12 mouse cellular contexts compared by ENCODE assay signal in genomic region chr4:95083191-95083729, GRCm38 (mm10). TPM values are rescaled to one million over a fixed set of nuclear protein-coding genes. Genes with fewer than 3 reads are reported as not detected.
DNase-seq lines count a peak whose midpoint lies in the region; ATAC-seq and TF ChIP-seq lines count a peak whose summit lies in the region.
"Had no signal": no experiment of that assay in that cellular context is flagged by ENCODE, and none has a peak within 500 bp of the region (broad histone marks: within the 10 kb centered on the region; RNA-seq: fewer than 3 reads in every experiment).

No protein-coding gene starts in this region.

- ATAC-seq in heart, embryonic 13.5 days (ENCODE audit: extremely low read depth, insufficient number of reproducible peaks, low FRiP score, low TSS enrichment), result no peak
- no peak for ATAC-seq in liver, postnatal 0 days
- ATAC-seq in liver, embryonic 12.5 days, result no peak
- ATAC-seq in forebrain, embryonic 14.5 days, result peak; percentile 75
- peak; percentile 61; the same call in 1 of the 2 replicates for ATAC-seq in neural tube, embryonic 14.5 days (ENCODE audit: low read depth)

- no peak for TF ChIP-seq CTCF in liver, postnatal 0 days (IDR thresholded peaks at IDR 0.05; ENCODE audit: low read depth)

- peak overlapping the region; percentile 70 for H3K27ac ChIP-seq in heart, embryonic 13.5 days (replicated peaks)
- 0 out of 2 replicates have a peak overlapping the region, but pooled peaks have one; percentile 23 for H3K27ac ChIP-seq in liver, postnatal 0 days (ENCODE audit: low read depth)
- no peak overlapping the region for H3K27ac ChIP-seq in liver, embryonic 12.5 days
- H3K27ac ChIP-seq in forebrain, embryonic 14.5 days (ENCODE audit: low read depth, low read length), result peak overlapping the region; percentile 35; the same call in 1 of the 2 replicates
- H3K27ac ChIP-seq in neural tube, embryonic 14.5 days (ENCODE audit: low read depth, low read length), result no peak overlapping the region
- H3K27ac ChIP-seq: layer of hippocampus, adult 2 months; midbrain, embryonic 15.5 days had no signal

- no peaks in the 10 kb centered on the region for H3K27me3 ChIP-seq in heart, embryonic 13.5 days (replicated peaks)
- no peaks in the 10 kb centered on the region for H3K27me3 ChIP-seq in liver, postnatal 0 days (ENCODE audit: insufficient read depth, low read length)
- 0 out of 2 replicates have a peak, but pooled peaks cover 4% of the 10 kb centered on the region for H3K27me3 ChIP-seq in liver, embryonic 12.5 days (replicated peaks)
- H3K27me3 ChIP-seq in forebrain, embryonic 14.5 days (replicated peaks; ENCODE audit: control insufficient read depth, insufficient read depth, low read length), result no peaks in the 10 kb centered on the region
- H3K27me3 ChIP-seq in neural tube, embryonic 14.5 days (ENCODE audit: control insufficient read depth, insufficient read depth, low read length), result no peaks in the 10 kb centered on the region
- H3K27me3 ChIP-seq: midbrain, embryonic 15.5 days had no signal

- TF ChIP-seq EP300 in liver, postnatal 0 days (IDR thresholded peaks at IDR 0.05; ENCODE audit: low read depth), result no peak

- 74% methylated on average over 5 of the region's 5 CpGs for WGBS in heart, embryonic 13.5 days
- WGBS in liver, postnatal 0 days (ENCODE audit: insufficient replicate concordance), result 73% methylated on average over 5 of the region's 5 CpGs
- 72% methylated on average over 5 of the region's 5 CpGs for WGBS in liver, embryonic 12.5 days (ENCODE audit: insufficient replicate concordance)
- 18% methylated on average over 5 of the region's 5 CpGs for WGBS in forebrain, embryonic 14.5 days
- WGBS in neural tube, embryonic 14.5 days, result 39% methylated on average over 5 of the region's 5 CpGs

- H3K9ac ChIP-seq in heart, embryonic 13.5 days, result no peak overlapping the region
- H3K9ac ChIP-seq in liver, postnatal 0 days (replicated peaks), result no peak overlapping the region
- H3K9ac ChIP-seq in liver, embryonic 12.5 days, result no peak overlapping the region
- H3K9ac ChIP-seq in forebrain, embryonic 14.5 days (ENCODE audit: low read length), result no peak overlapping the region
- H3K9ac ChIP-seq in neural tube, embryonic 14.5 days (replicated peaks; ENCODE audit: low read depth, low read length), result no peak overlapping the region
- H3K9ac ChIP-seq: midbrain, embryonic 15.5 days had no signal

- intact Hi-C loops in heart, postnatal 25 days (cut with DNase I), result no loop called here

- H3K4me3 ChIP-seq in heart, embryonic 13.5 days, result no peak overlapping the region
- no peak overlapping the region for H3K4me3 ChIP-seq in liver, postnatal 0 days (ENCODE audit: low read depth, low read length)
- no peak overlapping the region for H3K4me3 ChIP-seq in liver, embryonic 12.5 days
- no peak overlapping the region for H3K4me3 ChIP-seq in forebrain, embryonic 14.5 days (ENCODE audit: low read depth, low read length)
- no peak overlapping the region for H3K4me3 ChIP-seq in neural tube, embryonic 14.5 days (ENCODE audit: low read depth, low read length)
- H3K4me3 ChIP-seq: layer of hippocampus, adult 2 months; midbrain, embryonic 15.5 days had no signal

- H3K4me2 ChIP-seq in heart, embryonic 13.5 days, result no peak overlapping the region
- H3K4me2 ChIP-seq in liver, postnatal 0 days (ENCODE audit: low read depth, low read length), result no peak overlapping the region
- no peak overlapping the region for H3K4me2 ChIP-seq in liver, embryonic 12.5 days
- H3K4me2 ChIP-seq in forebrain, embryonic 14.5 days (ENCODE audit: low read length), result no peak overlapping the region
- no peak overlapping the region for H3K4me2 ChIP-seq in neural tube, embryonic 14.5 days (ENCODE audit: low read depth, low read length)
- H3K4me2 ChIP-seq: midbrain, embryonic 15.5 days had no signal

- no peaks in the 10 kb centered on the region for H3K36me3 ChIP-seq in heart, embryonic 13.5 days
- no peaks in the 10 kb centered on the region for H3K36me3 ChIP-seq in liver, postnatal 0 days (replicated peaks; ENCODE audit: insufficient read depth, low read length)
- H3K36me3 ChIP-seq in liver, embryonic 12.5 days, result no peaks in the 10 kb centered on the region
- H3K36me3 ChIP-seq in forebrain, embryonic 14.5 days (ENCODE audit: control insufficient read depth, insufficient read depth, low read length), result no peaks in the 10 kb centered on the region
- H3K36me3 ChIP-seq in neural tube, embryonic 14.5 days (ENCODE audit: control insufficient read depth, insufficient read depth, low read length), result no peaks in the 10 kb centered on the region
- H3K36me3 ChIP-seq: midbrain, embryonic 15.5 days had no signal

- peaks cover 25% of the 10 kb centered on the region for H3K4me1 ChIP-seq in heart, embryonic 13.5 days
- peaks cover 3% of the 10 kb centered on the region; the same call in 1 of the 2 replicates for H3K4me1 ChIP-seq in liver, postnatal 0 days (ENCODE audit: insufficient read depth)
- H3K4me1 ChIP-seq in liver, embryonic 12.5 days, result no peaks in the 10 kb centered on the region
- peaks cover 23% of the 10 kb centered on the region for H3K4me1 ChIP-seq in forebrain, embryonic 14.5 days (ENCODE audit: control insufficient read depth, insufficient read depth, low read length)
- H3K4me1 ChIP-seq in neural tube, embryonic 14.5 days (ENCODE audit: control insufficient read depth, insufficient read depth, low read length), result peaks cover 2% of the 10 kb centered on the region; the same call in 1 of the 2 replicates
- H3K4me1 ChIP-seq: midbrain, embryonic 15.5 days had no signal

- DNase-seq in heart, postnatal 25 days (ENCODE audit: low spot score), result no peak
- DNase-seq in liver, postnatal 0 days, result no peak
- peak; percentile 65 for DNase-seq in forebrain, embryonic 14.5 days (ENCODE audit: low spot score)
- DNase-seq in T-cell, adult 2 months (ENCODE audit: low spot score), result no peak
- no peak for DNase-seq in embryo, embryonic 9.5 days (ENCODE audit: extremely low spot score)
- DNase-seq: embryo, embryonic 11 days; thymus, postnatal 14 days had no signal

- H3K9me3 ChIP-seq in heart, embryonic 13.5 days, result no peaks in the 10 kb centered on the region
- no peaks in the 10 kb centered on the region for H3K9me3 ChIP-seq in liver, postnatal 0 days (ENCODE audit: low read length)
- no peaks in the 10 kb centered on the region for H3K9me3 ChIP-seq in liver, embryonic 12.5 days (replicated peaks)
- H3K9me3 ChIP-seq in forebrain, embryonic 14.5 days (replicated peaks; ENCODE audit: control insufficient read depth, low read length), result no peaks in the 10 kb centered on the region
- no peaks in the 10 kb centered on the region for H3K9me3 ChIP-seq in neural tube, embryonic 14.5 days (ENCODE audit: control insufficient read depth, low read length)
- H3K9me3 ChIP-seq: midbrain, embryonic 15.5 days had no signal

RNA-seq across cellular contexts. Expression of gene Jun, which starts 31.2 kb away (rescaled TPM):
- polyA plus RNA-seq in heart, embryonic 13.5 days (2015; fragmentation: Nextera tagmentation; extraction: Ambion mirVana), result 67.7 and 72.3 TPM in 2 replicates
- 10 to 100 TPM; 41.1 to 58.1 TPM for total RNA-seq in heart, postnatal 25 days (2021)
- polyA plus RNA-seq in liver, postnatal 0 days (2015; fragmentation: Nextera tagmentation; extraction: Ambion mirVana), result 5.7 and 6.4 TPM in 2 replicates
- polyA plus RNA-seq in liver, embryonic 12.5 days (2016; fragmentation: Nextera tagmentation; extraction: Ambion mirVana), result 12.0 and 12.2 TPM in 2 replicates
- 36.0 and 36.4 TPM in 2 replicates for polyA plus RNA-seq in forebrain, embryonic 14.5 days (2014; fragmentation: Nextera tagmentation; extraction: Ambion mirVana)
- 25.2 and 38.7 TPM in 2 replicates for polyA plus RNA-seq in neural tube, embryonic 14.5 days (2014; fragmentation: Nextera tagmentation; extraction: Ambion mirVana)

Comparison
In these comparisons a context has a peak if more than half of its experiments do, and no peak if none do; other contexts are left out.
1. H3K27ac ChIP-seq: peak in heart, embryonic 13.5 days (single experiment), liver, postnatal 0 days (single experiment) and forebrain, embryonic 14.5 days (single experiment); none in liver, embryonic 12.5 days (single experiment) and neural tube, embryonic 14.5 days (single experiment).
2. ATAC-seq: peak in forebrain, embryonic 14.5 days (single experiment) and neural tube, embryonic 14.5 days (single experiment); none in heart, embryonic 13.5 days (single experiment), liver, postnatal 0 days (single experiment) and liver, embryonic 12.5 days (single experiment).